Mouse (Mus musculus) hindbrain, embryonic 15.5 days (tissue): ENCODE data around the gene Kifc3. TPM values are rescaled to one million over a fixed set of nuclear protein-coding genes. Genes with fewer than 3 reads are reported as not detected.
A peak's percentile ranks its signal among the peaks of the same experiment; 100 is the strongest.

ENCODE experiments used
- ATAC-seq: fragments of 200-750 bp; cut with Nextera tagmentation; 2 replicates; pipeline ENCODE4 v1.8.0; 2017; ENCODE audit warnings: low read depth, moderate number of reproducible peaks, moderate TSS enrichment; ENCODE audit not compliant: low FRiP score
- H3K27ac ChIP-seq: fragments of 300-500 bp; sonication (generic); replicated peaks from 2 replicates; pipeline ENCODE4 v1.5.1; 2015; ENCODE audit warnings: mild to moderate bottlenecking, inconsistent platforms
- H3K27me3 ChIP-seq: fragments of 300-500 bp; sonication (generic); 2 replicates; pipeline ENCODE4 v1.6.1; 2015; ENCODE audit warnings: control low read depth, inconsistent platforms
- H3K36me3 ChIP-seq: fragments of 300-500 bp; sonication (generic); 2 replicates; pipeline ENCODE4 v1.6.1; 2015; ENCODE audit warnings: control low read depth, inconsistent platforms
- H3K4me1 ChIP-seq: fragments of 300-500 bp; sonication (generic); replicated peaks from 2 replicates; pipeline ENCODE4 v1.6.1; 2015; ENCODE audit warnings: control low read depth, inconsistent platforms
- H3K4me2 ChIP-seq: fragments of 300-500 bp; sonication (generic); 2 replicates; pipeline ENCODE4 v1.6.1; 2015; ENCODE audit warnings: moderate library complexity, mild to moderate bottlenecking, inconsistent platforms
- H3K4me3 ChIP-seq: fragments of 300-500 bp; sonication (generic); 2 replicates; pipeline ENCODE4 v1.5.1; 2015; ENCODE audit warnings: mild to moderate bottlenecking, inconsistent platforms
- H3K9ac ChIP-seq: fragments of 300-500 bp; sonication (generic); 2 replicates; pipeline ENCODE4 v1.6.1; 2015; ENCODE audit warnings: inconsistent platforms
- H3K9me3 ChIP-seq: fragments of 300-500 bp; sonication (generic); 2 replicates; pipeline ENCODE4 v1.6.1; 2016; ENCODE audit warnings: control low read depth, inconsistent platforms
- WGBS: fragments of 180-500 bp; shearing (Covaris S2); methylation state at CpG from one replicate; pipeline ENCODE4 v1.1.7; 2015; 5-methylcytosine and 5-hydroxymethylcytosine counted together
- polyA plus RNA-seq: library from polyadenylated mRNA; unstranded; fragments of >200 nt; fragmentation: Nextera tagmentation; extraction: Ambion mirVana; gene quantifications from 2 replicates; pipeline ENCODE4 v1.2.1, GENCODE M21; 2015

The Kifc3 gene
- polyA plus RNA-seq, 1 experiment from 2014 or later = 30.2 TPM

GRCm38 (mm10) chr8:95140555-95140954 is 62.1 kb downstream of the Kifc3 start:
- H3K9ac ChIP-seq = no peak overlapping the region
- no peaks in the 10 kb centered on the region for H3K36me3 ChIP-seq
- peaks cover 57% of the 10 kb centered on the region for H3K4me1 ChIP-seq
- H3K27me3 ChIP-seq = peaks cover 5% of the 10 kb centered on the region; the same call in 1 of the 2 replicates
- peak overlapping the region; percentile 83 for H3K4me2 ChIP-seq
- ATAC-seq = no peak
- H3K9me3 ChIP-seq = no peaks in the 10 kb centered on the region
- WGBS = 69% methylated on average over 5 of the region's 5 CpGs
- H3K4me3 ChIP-seq = no peak overlapping the region
- no peak overlapping the region for H3K27ac ChIP-seq

- Histone ChIP-seq H3K9me3 (no peaks in the 10 kb centered on the region), H3K4me2 (no peak overlapping the region), H3K9ac (no peak overlapping the region), H3K4me1 (peaks cover 55% of the 10 kb centered on the region), H3K4me3 (no peak overlapping the region), H3K27me3 (peaks cover 5% of the 10 kb centered on the region; the same call in 1 of the 2 replicates), H3K27ac (no peak overlapping the region), H3K36me3 (no peaks in the 10 kb centered on the region)
- 79% methylated on average over 1 of the region's 1 CpGs for WGBS
- ATAC-seq = no peak
Measured at GRCm38 (mm10) chr8:95139051-95139365, 63.6 kb downstream of the Kifc3 start.

GRCm38 (mm10) chr8:95138341-95139050 is 64.1 kb downstream of the Kifc3 start:
- H3K27ac ChIP-seq = peak overlapping the region; percentile 35; the same call in 1 of the 2 replicates
- H3K4me3 ChIP-seq = peak overlapping the region; percentile 17
- no peaks in the 10 kb centered on the region for H3K9me3 ChIP-seq
- WGBS = 23% methylated on average over 6 of the region's 6 CpGs
- H3K4me2 ChIP-seq = peak overlapping the region; percentile 50
- peaks cover 54% of the 10 kb centered on the region for H3K4me1 ChIP-seq
- H3K36me3 ChIP-seq = no peaks in the 10 kb centered on the region
- H3K9ac ChIP-seq = peak overlapping the region; percentile 34; the same call in 1 of the 2 replicates
- ATAC-seq = peak; percentile 7; the same call in 1 of the 2 replicates
- H3K27me3 ChIP-seq = peaks cover 5% of the 10 kb centered on the region; the same call in 1 of the 2 replicates

- Histone ChIP-seq H3K4me1 (peaks cover 46% of the 10 kb centered on the region), H3K4me3 (peak overlapping the region; percentile 17), H3K27me3 (peaks cover 5% of the 10 kb centered on the region; the same call in 1 of the 2 replicates), H3K9me3 (no peaks in the 10 kb centered on the region), H3K4me2 (peak overlapping the region; percentile 50), H3K9ac (peak overlapping the region; percentile 34; the same call in 1 of the 2 replicates), H3K36me3 (peaks cover 6% of the 10 kb centered on the region; the same call in 1 of the 2 replicates), H3K27ac (0 out of 2 replicates have a peak overlapping the region, but pooled peaks have one; percentile 35)
- 4% methylated on average over 28 of the region's 28 CpGs for WGBS
- ATAC-seq = peak; percentile 2; the same call in 1 of the 2 replicates
Measured at GRCm38 (mm10) chr8:95137641-95138098, 64.9 kb downstream of the Kifc3 start.

- peak overlapping the region; percentile 50 for H3K4me2 ChIP-seq
- H3K9ac ChIP-seq = no peak overlapping the region
- ATAC-seq = no peak
- no peaks in the 10 kb centered on the region for H3K9me3 ChIP-seq
- H3K4me1 ChIP-seq = peaks cover 43% of the 10 kb centered on the region
- H3K36me3 ChIP-seq = peaks cover 8% of the 10 kb centered on the region; the same call in 1 of the 2 replicates
- H3K27ac ChIP-seq = no peak overlapping the region
- WGBS = 24% methylated on average over 12 of the region's 12 CpGs
- H3K27me3 ChIP-seq = peaks cover 5% of the 10 kb centered on the region; the same call in 1 of the 2 replicates
- no peak overlapping the region for H3K4me3 ChIP-seq
Measured at GRCm38 (mm10) chr8:95137201-95137600, 65.4 kb downstream of the Kifc3 start.

GRCm38 (mm10) chr8:95136218-95136617 is 66.4 kb downstream of the Kifc3 start:
- Histone ChIP-seq H3K4me3 (no peak overlapping the region), H3K4me2 (no peak overlapping the region), H3K9me3 (no peaks in the 10 kb centered on the region), H3K36me3 (peaks cover 11% of the 10 kb centered on the region; the same call in 1 of the 2 replicates), H3K4me1 (peaks cover 35% of the 10 kb centered on the region), H3K27ac (no peak overlapping the region), H3K9ac (no peak overlapping the region), H3K27me3 (peaks cover 5% of the 10 kb centered on the region; the same call in 1 of the 2 replicates)
- ATAC-seq = no peak
- WGBS = 79% methylated on average over 3 of the region's 3 CpGs

- H3K4me2 ChIP-seq = no peak overlapping the region
- peak; percentile 43; the same call in 1 of the 2 replicates for ATAC-seq
- H3K9ac ChIP-seq = no peak overlapping the region
- H3K27ac ChIP-seq = no peak overlapping the region
- WGBS = 45% methylated on average over 3 of the region's 3 CpGs
- H3K36me3 ChIP-seq = peaks cover 11% of the 10 kb centered on the region; the same call in 1 of the 2 replicates
- no peak overlapping the region for H3K4me3 ChIP-seq
- peaks cover 5% of the 10 kb centered on the region; the same call in 1 of the 2 replicates for H3K27me3 ChIP-seq
- peaks cover 25% of the 10 kb centered on the region for H3K4me1 ChIP-seq
- H3K9me3 ChIP-seq = no peaks in the 10 kb centered on the region
Measured at GRCm38 (mm10) chr8:95135242-95135641, 67.4 kb downstream of the Kifc3 start.

GRCm38 (mm10) chr8:95134186-95134585 is 68.4 kb downstream of the Kifc3 start:
- H3K27me3 ChIP-seq = peaks cover 5% of the 10 kb centered on the region; the same call in 1 of the 2 replicates
- peaks cover 11% of the 10 kb centered on the region; the same call in 1 of the 2 replicates for H3K36me3 ChIP-seq
- no peak overlapping the region for H3K4me3 ChIP-seq
- WGBS = 78% methylated on average over 2 of the region's 2 CpGs
- ATAC-seq = no peak
- no peaks in the 10 kb centered on the region for H3K9me3 ChIP-seq
- H3K27ac ChIP-seq = no peak overlapping the region
- peaks cover 22% of the 10 kb centered on the region for H3K4me1 ChIP-seq
- no peak overlapping the region for H3K4me2 ChIP-seq
- H3K9ac ChIP-seq = no peak overlapping the region

GRCm38 (mm10) chr8:95131983-95132382 is 70.6 kb downstream of the Kifc3 start:
- Histone ChIP-seq H3K4me1 (peaks cover 2% of the 10 kb centered on the region; the same call in 1 of the 2 replicates), H3K9ac (no peak overlapping the region), H3K27me3 (peaks cover 3% of the 10 kb centered on the region; the same call in 1 of the 2 replicates), H3K36me3 (peaks cover 11% of the 10 kb centered on the region; the same call in 1 of the 2 replicates), H3K27ac (no peak overlapping the region), H3K9me3 (no peaks in the 10 kb centered on the region), H3K4me2 (no peak overlapping the region), H3K4me3 (no peak overlapping the region)
- no peak for ATAC-seq
- WGBS = 88% methylated on average over 5 of the region's 5 CpGs

- Histone ChIP-seq H3K27ac (no peak overlapping the region), H3K9me3 (no peaks in the 10 kb centered on the region), H3K9ac (no peak overlapping the region), H3K4me3 (no peak overlapping the region), H3K4me1 (no peaks in the 10 kb centered on the region), H3K36me3 (peaks cover 15% of the 10 kb centered on the region; the same call in 1 of the 2 replicates), H3K4me2 (no peak overlapping the region), H3K27me3 (no peaks in the 10 kb centered on the region)
- 69% methylated on average over 15 of the region's 15 CpGs for WGBS
- no peak for ATAC-seq
Measured at GRCm38 (mm10) chr8:95130966-95131537, 71.6 kb downstream of the Kifc3 start.

- Histone ChIP-seq H3K27ac (no peak overlapping the region), H3K36me3 (peaks cover 15% of the 10 kb centered on the region; the same call in 1 of the 2 replicates), H3K9ac (no peak overlapping the region), H3K4me1 (no peaks in the 10 kb centered on the region), H3K4me2 (no peak overlapping the region), H3K4me3 (no peak overlapping the region), H3K9me3 (no peaks in the 10 kb centered on the region), H3K27me3 (no peaks in the 10 kb centered on the region)
- no peak for ATAC-seq
- 92% methylated on average over 11 of the region's 11 CpGs for WGBS
Measured at GRCm38 (mm10) chr8:95128750-95129260, 73.8 kb downstream of the Kifc3 start.

- Histone ChIP-seq H3K4me1 (no peaks in the 10 kb centered on the region), H3K9ac (no peak overlapping the region), H3K9me3 (no peaks in the 10 kb centered on the region), H3K4me3 (no peak overlapping the region), H3K4me2 (no peak overlapping the region), H3K36me3 (peaks cover 9% of the 10 kb centered on the region; the same call in 1 of the 2 replicates), H3K27ac (no peak overlapping the region), H3K27me3 (no peaks in the 10 kb centered on the region)
- WGBS = 47% methylated on average over 9 of the region's 9 CpGs
- ATAC-seq = 0 out of 2 replicates have a peak, but pooled peaks have one; percentile 27
Measured at GRCm38 (mm10) chr8:95127658-95128057, 75.0 kb downstream of the Kifc3 start.
